Mouse (Mus musculus): ENCODE results near the gene Kdsr.
"Not testable (repeated sequence)": the region's sequence is repeated elsewhere in the genome, so short reads cannot be mapped to it uniquely, and the experiment has no call there.

Gene Kdsr

GRCm38 (mm10) chr1:106739810-106740209 is 19.7 kb downstream of the Kdsr start:
- ATAC-seq (ENCODE audit: low TSS enrichment) = peak; percentile 82

- no peak for ATAC-seq (ENCODE audit: low TSS enrichment)
Measured at GRCm38 (mm10) chr1:106738092-106738491, 21.4 kb downstream of the Kdsr start.

GRCm38 (mm10) chr1:106736211-106736610 is 23.3 kb downstream of the Kdsr start:
- ATAC-seq (ENCODE audit: low TSS enrichment) = no peak

- ATAC-seq (ENCODE audit: low TSS enrichment) = peak; percentile 69
Measured at GRCm38 (mm10) chr1:106735586-106735985, 23.9 kb downstream of the Kdsr start.

- no peak for ATAC-seq (ENCODE audit: low TSS enrichment)
Measured at GRCm38 (mm10) chr1:106722061-106722460, 37.5 kb downstream of the Kdsr start.

- not testable (repeated sequence) for ATAC-seq (ENCODE audit: low TSS enrichment)
Measured at GRCm38 (mm10) chr1:106717736-106718135, 41.8 kb downstream of the Kdsr start.

GRCm38 (mm10) chr1:106717071-106717601 is 42.4 kb downstream of the Kdsr start:
- peak; percentile 18; the same call in 1 of the 2 replicates for ATAC-seq (ENCODE audit: low TSS enrichment)

GRCm38 (mm10) chr1:106716141-106716540 is 43.4 kb downstream of the Kdsr start:
- no peak for ATAC-seq (ENCODE audit: low TSS enrichment)

- ATAC-seq (ENCODE audit: low TSS enrichment) = no peak
Measured at GRCm38 (mm10) chr1:106715111-106716083, 44.1 kb downstream of the Kdsr start.

GRCm38 (mm10) chr1:106714530-106714981 is 45.0 kb downstream of the Kdsr start:
- ATAC-seq (ENCODE audit: low TSS enrichment) = peak; percentile 11; the same call in 1 of the 2 replicates

- peak; percentile 64 for ATAC-seq (ENCODE audit: low TSS enrichment)
Measured at GRCm38 (mm10) chr1:106713621-106714529, 45.7 kb downstream of the Kdsr start, which contains the start of gene Bcl2. Bcl2 (minus strand) TSS chr1:106714274.

GRCm38 (mm10) chr1:106712330-106712729 is 47.2 kb downstream of the Kdsr start:
- ATAC-seq (ENCODE audit: low TSS enrichment) = peak; percentile 13; the same call in 1 of the 2 replicates

GRCm38 (mm10) chr1:106711356-106712125 is 48.0 kb downstream of the Kdsr start:
- ATAC-seq (ENCODE audit: low TSS enrichment) = no peak

GRCm38 (mm10) chr1:106710202-106710601 is 49.3 kb downstream of the Kdsr start:
- ATAC-seq (ENCODE audit: low TSS enrichment) = no peak

- ATAC-seq (ENCODE audit: low TSS enrichment) = peak; percentile 41; the same call in 1 of the 2 replicates
Measured at GRCm38 (mm10) chr1:106707036-106707880, 52.3 kb downstream of the Kdsr start.

- no peak for ATAC-seq (ENCODE audit: low TSS enrichment)
Measured at GRCm38 (mm10) chr1:106703183-106703582, 56.3 kb downstream of the Kdsr start.

- peak; percentile 48; the same call in 1 of the 2 replicates for ATAC-seq (ENCODE audit: low TSS enrichment)
Measured at GRCm38 (mm10) chr1:106702471-106703175, 56.9 kb downstream of the Kdsr start.

GRCm38 (mm10) chr1:106700520-106701114 is 58.9 kb downstream of the Kdsr start:
- peak; percentile 91 for ATAC-seq (ENCODE audit: low TSS enrichment)

- no peak for ATAC-seq (ENCODE audit: low TSS enrichment)
Measured at GRCm38 (mm10) chr1:106696472-106696871, 63.1 kb downstream of the Kdsr start.
